Mouse (Mus musculus) lung, postnatal 14 days (tissue): ENCODE results near the gene AU041133.
A peak's percentile ranks its signal among the peaks of the same experiment; 100 is the strongest.
"Not testable (repeated sequence)": the region's sequence is repeated elsewhere in the genome, so short reads cannot be mapped to it uniquely, and the experiment has no call there.

ENCODE experiments used
- DNase-seq: peaks from one replicate; pipeline ENCODE4 v3.0.0; 2021

Gene AU041133

GRCm38 (mm10) chr10:82127850-82128401 lies at the start of gene AU041133:
Gene AU041133 (plus strand): TSS chr10:82128013.
- DNase-seq = peak; percentile 83

- DNase-seq = peak; percentile 59
These were observed 44.8 kb upstream of the AU041133 start, which contains the start of gene BC024063 for GRCm38 (mm10) chr10:82082728-82083621. Gene BC024063 (plus strand): TSS chr10:82083353.

DNA sequence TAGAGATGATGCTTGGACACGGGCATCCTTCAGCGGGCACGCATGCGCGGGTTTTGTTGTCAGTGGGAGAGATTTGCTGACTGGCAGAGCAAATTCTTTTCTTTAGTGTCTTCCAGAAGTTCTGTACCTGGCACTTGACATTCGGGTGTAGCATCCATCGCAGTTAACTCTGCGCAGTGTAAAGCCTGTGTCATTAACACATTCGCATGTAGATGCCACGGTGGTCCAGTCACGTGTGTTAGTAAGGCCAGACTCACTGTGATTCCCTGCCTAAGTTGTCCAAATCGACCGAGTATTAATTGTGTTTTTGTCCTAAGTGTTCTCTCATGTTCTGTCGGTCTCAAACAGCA lies 44.2 kb upstream of the AU041133 start:
- not testable (repeated sequence) for DNase-seq

- DNase-seq = no peak
These were observed 10.6 kb upstream of the AU041133 start for GRCm38 (mm10) chr10:82117206-82117605.

GRCm38 (mm10) chr10:82145282-82145681 lies 17.5 kb downstream of the AU041133 start:
- DNase-seq = no peak

- DNase-seq = no peak
These were observed 19.8 kb downstream of the AU041133 start for GRCm38 (mm10) chr10:82147571-82147970.

GRCm38 (mm10) chr10:82167777-82168176 lies 40.0 kb downstream of the AU041133 start:
- no peak for DNase-seq

DNA sequence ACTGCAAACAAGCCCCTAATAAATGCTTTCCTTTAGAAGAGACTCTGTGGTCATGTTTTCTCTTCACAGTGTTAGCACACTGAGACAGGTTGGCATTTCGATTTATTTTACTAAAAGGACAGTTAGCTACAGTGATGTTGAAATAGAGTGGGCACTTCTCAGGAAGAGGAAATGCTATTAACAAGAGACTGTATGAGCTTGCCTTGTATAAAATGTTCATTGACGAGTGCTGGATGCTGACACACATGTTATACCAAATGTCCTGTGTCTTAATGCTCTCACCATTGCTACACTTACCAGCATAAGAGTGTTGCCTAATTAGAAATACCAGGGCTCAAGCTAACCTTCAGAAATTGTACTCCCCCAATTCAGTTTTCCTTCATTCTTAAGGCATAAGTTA lies 42.0 kb downstream of the AU041133 start:
- no peak for DNase-seq

DNA sequence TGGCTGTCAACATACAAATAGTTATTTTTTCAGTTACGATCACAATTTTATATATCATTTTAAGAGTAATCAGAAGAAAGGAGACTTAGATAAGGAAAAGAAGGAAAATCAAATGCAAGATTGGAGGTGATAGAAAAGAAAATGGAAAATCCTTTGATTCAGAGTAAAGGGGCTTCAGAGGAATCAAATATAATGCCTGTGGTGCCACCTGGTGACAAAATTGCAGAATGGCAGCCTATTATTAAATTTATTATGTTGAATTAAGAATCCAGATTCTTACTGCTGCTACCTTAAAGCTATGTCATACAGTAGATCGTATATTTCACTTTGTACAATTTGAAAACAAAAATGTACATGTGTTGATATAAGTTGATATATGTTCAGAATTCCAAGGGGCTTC lies 43.0 kb downstream of the AU041133 start:
- peak; percentile 11 for DNase-seq

GRCm38 (mm10) chr10:82178257-82179064 lies 50.6 kb downstream of the AU041133 start:
- DNase-seq = peak; percentile 72
